Mouse (Mus musculus): ENCODE measurements at regions not wholly inside any gene's neighbourhood (a gene's known extent, or its start where the extent isn't known, plus 50 kb on each side); places are given as distances from the start of the nearest gene placed in this dataset.

DNA sequence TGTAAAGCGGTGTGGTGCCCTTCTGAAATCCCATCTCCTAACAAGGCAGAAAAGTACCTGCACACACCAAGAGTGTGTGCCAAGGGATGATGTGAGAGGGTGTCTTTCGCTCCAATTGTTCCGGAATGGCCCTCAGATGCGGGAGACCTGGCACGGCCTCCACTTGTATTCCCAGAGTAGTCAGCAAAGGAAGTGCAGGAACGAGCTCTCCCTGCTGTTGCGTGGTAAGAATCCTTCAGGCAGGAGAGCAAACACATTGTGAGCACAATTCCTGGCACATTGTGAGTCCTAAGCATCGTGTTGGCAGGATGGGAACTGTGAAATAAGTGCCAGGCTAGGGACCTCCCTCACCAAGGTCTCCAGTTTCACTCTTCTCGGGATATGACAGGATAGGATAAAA lies 180.7 kb downstream of the Barhl2 start:
- H3K4me3 ChIP-seq = no peak overlapping the region
- H3K4me2 ChIP-seq = no peak overlapping the region
- no peaks in the 10 kb centered on the region for H3K36me3 ChIP-seq
- no peaks in the 10 kb centered on the region for H3K27me3 ChIP-seq (replicated peaks)
- H3K9me3 ChIP-seq = 0 out of 2 replicates have a peak, but pooled peaks cover 7% of the 10 kb centered on the region
- no peak overlapping the region for H3K27ac ChIP-seq (replicated peaks)
- no peak overlapping the region for H3K9ac ChIP-seq
- 70% methylated on average over 9 of the region's 9 CpGs for WGBS
- H3K4me1 ChIP-seq = no peaks in the 10 kb centered on the region
- no peak for ATAC-seq (ENCODE audit: extremely low read depth, insufficient number of reproducible peaks, low FRiP score, low TSS enrichment)

DNA sequence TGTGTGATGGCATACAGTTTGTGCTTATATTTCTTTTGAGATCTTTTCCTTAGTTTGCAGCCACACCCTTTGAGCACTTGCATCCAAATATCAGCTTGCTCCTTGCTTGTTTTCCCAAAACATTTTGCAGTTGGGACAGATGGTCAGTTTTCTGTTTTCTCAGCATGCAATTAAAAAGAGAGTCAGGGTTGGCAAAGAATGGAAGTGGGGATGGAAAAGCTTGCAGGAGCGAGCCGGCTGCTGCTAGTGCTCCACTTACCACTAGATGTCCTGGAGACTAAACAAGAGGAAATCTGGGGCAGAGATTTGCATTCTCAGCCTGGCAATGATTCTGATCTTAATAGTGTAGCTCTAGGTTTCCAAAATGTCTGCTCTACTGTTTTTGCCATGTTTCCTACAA lies 181.8 kb downstream of the Barhl2 start:
- Histone ChIP-seq H3K4me3 (no peak overlapping the region), H3K27me3 (replicated peaks) (no peaks in the 10 kb centered on the region), H3K9me3 (0 out of 2 replicates have a peak, but pooled peaks cover 7% of the 10 kb centered on the region), H3K36me3 (no peaks in the 10 kb centered on the region), H3K27ac (replicated peaks) (no peak overlapping the region), H3K4me1 (no peaks in the 10 kb centered on the region), H3K4me2 (no peak overlapping the region), H3K9ac (no peak overlapping the region)
- no peak for ATAC-seq (ENCODE audit: extremely low read depth, insufficient number of reproducible peaks, low FRiP score, low TSS enrichment)
- WGBS = 13% methylated on average over 2 of the region's 2 CpGs

DNA sequence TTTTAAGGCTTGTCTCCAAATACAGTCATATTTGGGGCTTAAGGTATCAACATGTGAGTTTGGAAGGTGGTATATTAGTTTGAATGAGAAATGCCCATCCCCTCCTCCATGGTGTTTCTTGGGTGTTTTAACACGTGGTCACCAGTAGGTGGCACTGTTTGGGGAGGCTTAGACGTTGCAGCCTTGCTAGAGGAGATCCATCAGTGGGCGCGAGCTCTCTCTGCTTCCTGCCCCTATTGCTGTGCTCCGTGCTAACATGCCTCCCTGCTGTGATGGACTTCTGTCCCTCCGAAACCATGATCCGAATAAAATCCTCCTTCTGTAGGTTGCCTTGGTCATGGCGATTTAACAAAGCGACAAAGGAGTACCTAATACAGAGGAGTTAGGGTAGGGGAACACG lies 183.3 kb downstream of the Barhl2 start:
- 25% methylated on average over 10 of the region's 10 CpGs for WGBS
- Histone ChIP-seq H3K36me3 (no peaks in the 10 kb centered on the region), H3K27ac (replicated peaks) (no peak overlapping the region), H3K4me2 (peak overlapping the region; percentile 39; the same call in 1 of the 2 replicates), H3K4me1 (no peaks in the 10 kb centered on the region), H3K27me3 (replicated peaks) (no peaks in the 10 kb centered on the region), H3K9me3 (0 out of 2 replicates have a peak, but pooled peaks cover 2% of the 10 kb centered on the region), H3K9ac (no peak overlapping the region), H3K4me3 (no peak overlapping the region)
- no peak for ATAC-seq (ENCODE audit: extremely low read depth, insufficient number of reproducible peaks, low FRiP score, low TSS enrichment)

DNA sequence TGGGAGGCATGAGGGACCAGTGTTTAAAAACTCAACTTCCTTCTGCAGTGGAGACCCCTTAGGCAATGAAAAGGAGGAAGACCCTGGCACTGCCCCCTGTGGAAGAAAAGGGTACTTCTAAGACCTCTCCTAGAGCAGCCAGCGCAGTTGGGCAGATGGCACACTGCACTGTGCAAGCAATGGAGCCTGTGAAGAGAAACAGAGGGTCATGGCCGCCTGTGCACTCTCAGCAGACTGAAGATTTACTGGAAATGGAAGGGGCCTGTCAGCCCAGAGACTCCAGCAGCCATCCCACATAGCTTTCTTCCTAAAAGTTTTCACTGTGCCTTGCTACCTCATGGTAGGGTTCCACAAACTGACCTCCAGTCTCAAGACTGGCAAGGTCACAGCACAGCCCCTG lies 193.4 kb downstream of the Barhl2 start:
- 77% methylated on average over 2 of the region's 2 CpGs for WGBS
- no peaks in the 10 kb centered on the region for H3K27me3 ChIP-seq (replicated peaks)

DNA sequence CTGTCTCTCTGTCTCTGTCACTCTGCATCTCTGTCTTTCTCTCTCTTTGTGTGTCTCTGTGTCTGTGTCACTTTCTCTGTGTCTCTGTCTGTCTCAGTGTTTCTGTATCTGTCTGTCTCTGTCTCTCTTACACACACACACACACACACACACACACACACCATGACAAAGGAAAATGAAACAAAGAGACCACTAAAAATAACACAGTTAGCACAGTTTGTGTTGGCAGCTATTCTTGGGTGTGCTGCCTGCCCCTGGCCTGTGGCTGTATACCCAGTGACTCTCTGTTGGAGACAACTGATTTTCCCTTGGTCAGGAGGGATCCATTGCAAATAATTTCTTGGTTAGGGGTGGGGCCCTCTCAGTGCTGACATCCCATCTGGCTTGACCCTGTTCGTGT lies 200.8 kb downstream of the Barhl2 start:
- Histone ChIP-seq H3K9me3 (no peaks in the 10 kb centered on the region), H3K27me3 (replicated peaks) (no peaks in the 10 kb centered on the region), H3K9ac (no peak overlapping the region), H3K27ac (replicated peaks) (no peak overlapping the region), H3K36me3 (no peaks in the 10 kb centered on the region), H3K4me3 (no peak overlapping the region), H3K4me1 (peaks cover 10% of the 10 kb centered on the region), H3K4me2 (no peak overlapping the region)
- WGBS = 58% methylated on average over 1 of the region's 1 CpGs
- ATAC-seq (ENCODE audit: extremely low read depth, insufficient number of reproducible peaks, low FRiP score, low TSS enrichment) = no peak

More for the DNA sequence above, 193.4 kb downstream of the Barhl2 start:
- Histone ChIP-seq H3K4me2 (no peak overlapping the region), H3K9me3 (no peaks in the 10 kb centered on the region), H3K4me3 (no peak overlapping the region), H3K9ac (no peak overlapping the region), H3K36me3 (no peaks in the 10 kb centered on the region), H3K27ac (replicated peaks) (no peak overlapping the region), H3K4me1 (no peaks in the 10 kb centered on the region)
- no peak for ATAC-seq (ENCODE audit: extremely low read depth, insufficient number of reproducible peaks, low FRiP score, low TSS enrichment)

DNA sequence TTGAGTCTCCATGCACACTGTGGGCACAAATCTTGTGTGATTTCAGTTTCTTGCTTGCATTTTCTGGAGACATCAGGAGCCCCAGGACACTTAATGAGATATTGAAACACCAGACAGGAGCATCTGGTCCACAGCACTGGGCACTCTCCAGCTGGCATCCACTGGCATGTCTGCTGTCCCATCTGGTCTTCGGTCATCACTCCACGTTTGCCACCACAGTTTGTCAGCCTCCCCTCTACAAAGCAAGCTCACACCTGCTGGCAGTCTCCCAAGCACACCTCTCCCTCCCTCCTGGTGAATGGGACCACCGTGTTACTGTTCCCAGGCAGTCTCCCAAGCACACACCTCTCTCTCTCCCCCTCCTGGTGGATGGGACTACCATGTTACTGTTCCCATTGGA lies 228.8 kb downstream of the Barhl2 start:
- no peaks in the 10 kb centered on the region for H3K36me3 ChIP-seq
- H3K9ac ChIP-seq = no peak overlapping the region
- no peak overlapping the region for H3K4me2 ChIP-seq
- 59% methylated on average over 3 of the region's 3 CpGs for WGBS
- no peaks in the 10 kb centered on the region for H3K27me3 ChIP-seq (replicated peaks)
- H3K27ac ChIP-seq (replicated peaks) = no peak overlapping the region
- H3K4me3 ChIP-seq = no peak overlapping the region
- H3K9me3 ChIP-seq = no peaks in the 10 kb centered on the region
- H3K4me1 ChIP-seq = peaks cover 5% of the 10 kb centered on the region
- no peak for ATAC-seq (ENCODE audit: extremely low read depth, insufficient number of reproducible peaks, low FRiP score, low TSS enrichment)

DNA sequence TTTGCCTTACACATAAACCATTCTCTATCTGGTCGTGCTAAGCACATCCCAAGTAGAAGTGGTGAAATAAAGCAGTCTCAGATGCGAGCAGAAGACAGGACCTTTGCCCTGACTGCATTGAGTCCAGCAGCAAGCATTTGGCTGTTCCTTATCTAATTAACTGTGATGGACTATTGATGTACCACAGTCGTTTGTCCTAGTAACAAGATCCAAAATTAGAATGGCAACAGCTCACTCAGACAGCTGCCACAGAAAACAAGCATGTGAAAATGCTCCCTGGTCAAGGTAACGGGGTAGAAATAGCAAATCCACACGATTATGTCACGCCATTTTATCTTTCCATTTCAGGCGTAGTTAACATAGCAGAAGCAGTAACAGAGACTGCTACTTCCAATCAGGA lies 233.8 kb downstream of the Barhl2 start:
- Histone ChIP-seq H3K9ac (no peak overlapping the region), H3K36me3 (no peaks in the 10 kb centered on the region), H3K9me3 (no peaks in the 10 kb centered on the region), H3K27ac (replicated peaks) (no peak overlapping the region), H3K27me3 (replicated peaks) (no peaks in the 10 kb centered on the region), H3K4me3 (no peak overlapping the region), H3K4me2 (peak overlapping the region; percentile 20; the same call in 1 of the 2 replicates), H3K4me1 (peaks cover 8% of the 10 kb centered on the region)
- WGBS = 30% methylated on average over 7 of the region's 7 CpGs
- no peak for ATAC-seq (ENCODE audit: extremely low read depth, insufficient number of reproducible peaks, low FRiP score, low TSS enrichment)

DNA sequence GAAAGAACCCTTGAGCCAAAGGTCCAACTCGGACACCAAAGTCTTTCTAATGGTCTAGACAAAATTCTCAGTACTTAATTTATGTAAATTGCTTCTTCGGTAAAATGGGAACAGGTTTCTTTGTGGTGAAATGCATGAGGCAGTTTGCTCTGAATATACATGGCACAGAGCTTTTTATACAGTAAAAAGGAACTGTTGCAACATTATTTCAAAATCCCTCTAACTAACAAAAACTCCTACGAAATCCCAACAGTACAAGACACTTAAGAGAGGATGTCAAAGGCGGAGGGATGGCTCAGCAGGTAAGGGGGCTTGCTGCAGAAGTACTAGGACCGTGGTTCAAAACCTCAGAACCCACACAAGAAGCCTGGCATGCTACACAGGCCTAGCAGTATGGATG lies 248.4 kb downstream of the Barhl2 start:
- Histone ChIP-seq H3K9me3 (no peaks in the 10 kb centered on the region), H3K27me3 (replicated peaks) (no peaks in the 10 kb centered on the region), H3K4me3 (no peak overlapping the region), H3K4me2 (no peak overlapping the region), H3K36me3 (no peaks in the 10 kb centered on the region), H3K9ac (no peak overlapping the region), H3K27ac (replicated peaks) (no peak overlapping the region), H3K4me1 (no peaks in the 10 kb centered on the region)
- 75% methylated on average over 5 of the region's 5 CpGs for WGBS
- ATAC-seq (ENCODE audit: extremely low read depth, insufficient number of reproducible peaks, low FRiP score, low TSS enrichment) = no peak

DNA sequence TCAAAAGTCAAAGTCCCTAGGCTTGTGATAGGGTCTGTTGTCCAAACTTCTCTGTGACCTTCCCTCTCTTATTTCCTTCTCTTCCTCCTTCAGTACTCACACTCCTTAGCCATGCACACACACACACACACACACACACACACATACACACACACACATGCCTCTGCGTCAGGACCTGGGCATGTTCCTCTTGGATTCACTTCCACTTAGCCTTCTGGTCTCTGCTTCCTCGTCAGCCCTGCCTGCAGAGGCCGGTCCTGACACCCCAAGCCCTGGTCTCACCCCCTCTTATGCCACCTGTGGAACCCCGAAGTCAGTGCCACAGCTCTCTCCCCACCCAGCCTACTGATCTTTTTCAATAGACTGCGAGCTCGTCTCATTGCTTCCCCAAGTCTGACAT lies 250.3 kb downstream of the Barhl2 start:
- no peak overlapping the region for H3K4me2 ChIP-seq
- H3K9ac ChIP-seq = no peak overlapping the region
- H3K9me3 ChIP-seq = no peaks in the 10 kb centered on the region
- no peaks in the 10 kb centered on the region for H3K27me3 ChIP-seq (replicated peaks)
- no peak for ATAC-seq (ENCODE audit: extremely low read depth, insufficient number of reproducible peaks, low FRiP score, low TSS enrichment)
- H3K4me1 ChIP-seq = no peaks in the 10 kb centered on the region
- no peak overlapping the region for H3K27ac ChIP-seq (replicated peaks)
- H3K36me3 ChIP-seq = no peaks in the 10 kb centered on the region
- no peak overlapping the region for H3K4me3 ChIP-seq
- 77% methylated on average over 6 of the region's 6 CpGs for WGBS

DNA sequence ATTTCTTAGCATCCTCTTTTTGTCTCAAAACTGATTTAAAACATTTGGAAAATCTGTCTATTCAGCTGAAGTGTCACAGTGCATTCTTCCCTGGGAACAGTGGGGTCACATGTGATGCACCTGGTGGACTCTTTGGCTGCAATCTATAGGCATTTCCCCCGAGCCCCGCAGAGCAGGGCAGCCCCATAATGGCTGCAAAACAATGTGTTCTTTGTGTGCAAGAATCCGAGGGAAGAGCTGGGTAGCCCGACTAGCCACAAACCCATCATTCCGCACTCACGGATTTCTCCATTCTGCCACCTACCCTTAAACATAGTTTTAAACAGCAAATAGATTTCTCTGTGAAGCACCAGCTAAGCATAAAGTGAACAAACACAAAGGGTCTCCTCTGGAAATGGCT lies 252.2 kb downstream of the Barhl2 start:
- Histone ChIP-seq H3K36me3 (no peaks in the 10 kb centered on the region), H3K27ac (replicated peaks) (no peak overlapping the region), H3K4me2 (no peak overlapping the region), H3K9me3 (no peaks in the 10 kb centered on the region), H3K4me1 (no peaks in the 10 kb centered on the region), H3K9ac (no peak overlapping the region), H3K4me3 (no peak overlapping the region), H3K27me3 (replicated peaks) (no peaks in the 10 kb centered on the region)
- no peak for ATAC-seq (ENCODE audit: extremely low read depth, insufficient number of reproducible peaks, low FRiP score, low TSS enrichment)
- WGBS = 60% methylated on average over 6 of the region's 6 CpGs

DNA sequence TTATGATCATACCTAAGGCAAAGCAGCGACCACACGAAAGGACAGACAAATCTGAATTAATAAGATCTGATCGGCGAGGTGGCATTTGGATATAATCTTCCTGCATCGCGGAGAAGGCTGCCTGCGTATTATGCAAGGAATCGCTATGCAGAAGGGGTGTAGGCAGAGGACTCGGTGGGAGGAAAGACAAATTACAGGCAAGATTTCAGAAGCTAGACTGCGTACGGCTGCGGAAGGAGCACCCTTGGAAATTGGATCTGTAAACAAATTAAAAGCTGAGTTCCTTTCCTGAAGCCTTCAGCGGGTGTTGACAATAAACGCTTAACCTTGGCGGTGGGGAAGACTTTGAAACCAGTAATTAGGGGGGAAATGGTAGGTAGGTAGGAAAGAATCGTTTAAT lies 257.3 kb downstream of the Barhl2 start:
- Histone ChIP-seq H3K9ac (no peak overlapping the region), H3K27me3 (replicated peaks) (no peaks in the 10 kb centered on the region), H3K4me3 (no peak overlapping the region), H3K27ac (replicated peaks) (no peak overlapping the region), H3K4me2 (no peak overlapping the region), H3K4me1 (no peaks in the 10 kb centered on the region), H3K36me3 (no peaks in the 10 kb centered on the region), H3K9me3 (no peaks in the 10 kb centered on the region)
- no peak for ATAC-seq (ENCODE audit: extremely low read depth, insufficient number of reproducible peaks, low FRiP score, low TSS enrichment)
- WGBS = 81% methylated on average over 16 of the region's 16 CpGs

DNA sequence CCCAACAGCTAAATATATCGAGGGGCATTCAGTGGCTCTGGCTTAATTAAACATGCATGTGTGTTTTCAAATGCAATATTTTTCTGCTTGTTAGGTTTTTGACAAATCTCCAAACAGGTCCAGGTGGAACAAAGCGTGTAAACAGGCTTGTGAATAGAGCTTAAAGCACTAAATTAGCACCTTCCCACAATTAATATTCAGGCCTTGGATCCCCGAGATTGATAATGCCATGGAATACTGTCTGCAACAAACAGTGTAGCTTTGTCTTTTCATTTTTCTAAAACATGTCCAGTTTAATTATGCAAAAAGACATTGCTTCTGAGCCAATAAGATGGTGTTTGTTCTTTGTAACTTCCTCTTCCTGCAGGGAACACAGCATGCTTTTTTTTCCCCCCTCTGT lies 258.9 kb downstream of the Barhl2 start:
- H3K9ac ChIP-seq = no peak overlapping the region
- 74% methylated on average over 3 of the region's 3 CpGs for WGBS
- peaks cover 4% of the 10 kb centered on the region; the same call in 1 of the 2 replicates for H3K9me3 ChIP-seq
- no peak overlapping the region for H3K27ac ChIP-seq (replicated peaks)
- H3K4me2 ChIP-seq = no peak overlapping the region
- no peaks in the 10 kb centered on the region for H3K27me3 ChIP-seq (replicated peaks)
- H3K36me3 ChIP-seq = no peaks in the 10 kb centered on the region
- H3K4me3 ChIP-seq = no peak overlapping the region
- H3K4me1 ChIP-seq = no peaks in the 10 kb centered on the region
- ATAC-seq (ENCODE audit: extremely low read depth, insufficient number of reproducible peaks, low FRiP score, low TSS enrichment) = no peak

All from heart, embryonic 13.5 days (tissue).